Mouse (Mus musculus): ENCODE measurements at regions not wholly inside any gene's neighbourhood (a gene's known extent, or its start where the extent isn't known, plus 50 kb on each side); places are given as distances from the start of the nearest gene placed in this dataset.
"Not testable (repeated sequence)": the region's sequence is repeated elsewhere in the genome, so short reads cannot be mapped to it uniquely, and the experiment has no call there.

DNA sequence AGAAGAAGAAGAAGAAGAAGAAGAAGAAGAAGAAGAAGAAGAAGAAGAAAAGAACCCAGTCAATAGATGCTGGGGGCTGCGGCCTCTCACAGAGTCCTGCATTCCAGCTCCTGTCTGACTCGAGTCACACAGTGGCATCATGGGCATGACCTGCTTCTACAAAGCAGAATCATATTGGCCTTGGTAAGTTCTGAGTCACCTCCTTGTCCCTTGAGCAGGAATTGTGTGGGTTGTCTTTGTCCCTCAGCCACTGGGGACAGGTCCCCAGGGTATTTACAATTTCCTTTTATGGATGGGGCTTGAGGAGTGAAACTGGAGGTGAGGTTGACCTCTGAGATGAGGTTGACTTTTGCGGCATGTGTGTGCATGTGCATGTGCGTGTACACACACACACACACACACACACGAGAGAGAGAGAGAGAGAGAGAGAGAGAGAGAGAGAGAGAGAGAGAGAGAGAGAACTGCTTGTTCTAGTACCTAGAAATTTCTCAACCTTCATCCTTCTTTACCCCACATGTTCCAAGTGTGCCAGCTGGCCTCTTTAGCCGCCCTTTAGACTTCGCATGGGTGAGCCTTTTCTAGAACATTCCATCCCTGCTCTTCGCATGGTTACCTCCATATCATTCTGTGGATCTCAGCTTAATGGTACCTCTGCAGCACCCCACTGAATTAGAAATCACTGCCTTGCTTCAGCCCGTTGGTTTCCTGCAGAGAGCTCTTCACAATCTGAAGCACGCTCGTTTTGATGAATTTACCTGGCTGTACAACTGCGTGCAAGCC, 283.2 kb downstream of the 4933412E24Rik start:
- no peak for DNase-seq (ENCODE audit: low spot score)

DNA sequence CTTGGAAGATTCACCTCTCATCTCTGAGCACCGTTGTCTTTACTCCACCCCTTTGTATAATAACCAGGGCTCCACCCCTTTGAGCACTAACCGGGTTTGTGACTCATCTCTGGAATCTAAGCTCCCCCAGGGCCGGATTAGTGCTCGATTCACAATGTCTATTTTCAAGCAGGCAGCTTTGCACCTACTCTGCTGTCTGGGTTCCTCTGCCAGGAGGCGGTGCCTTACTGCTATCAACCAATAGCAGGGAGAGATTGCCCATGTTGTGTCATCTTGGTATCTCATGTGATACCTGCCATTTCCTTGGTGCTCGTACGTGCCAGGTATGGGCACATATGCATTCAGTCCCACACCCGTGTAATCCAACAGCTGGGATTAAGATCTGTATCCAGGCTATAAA, 285.3 kb downstream of the 4933412E24Rik start:
- no peak for DNase-seq (ENCODE audit: low spot score)

GRCm38 (mm10) chr15:59728817-59729560, 287.4 kb downstream of the 4933412E24Rik start:
- DNase-seq (ENCODE audit: low spot score): no peak

GRCm38 (mm10) chr15:59728131-59728601, 288.2 kb downstream of the 4933412E24Rik start:
- no peak for DNase-seq (ENCODE audit: low spot score)

- DNase-seq (ENCODE audit: low spot score): no peak
These were observed 290.5 kb downstream of the 4933412E24Rik start for GRCm38 (mm10) chr15:59725881-59726280.

DNA sequence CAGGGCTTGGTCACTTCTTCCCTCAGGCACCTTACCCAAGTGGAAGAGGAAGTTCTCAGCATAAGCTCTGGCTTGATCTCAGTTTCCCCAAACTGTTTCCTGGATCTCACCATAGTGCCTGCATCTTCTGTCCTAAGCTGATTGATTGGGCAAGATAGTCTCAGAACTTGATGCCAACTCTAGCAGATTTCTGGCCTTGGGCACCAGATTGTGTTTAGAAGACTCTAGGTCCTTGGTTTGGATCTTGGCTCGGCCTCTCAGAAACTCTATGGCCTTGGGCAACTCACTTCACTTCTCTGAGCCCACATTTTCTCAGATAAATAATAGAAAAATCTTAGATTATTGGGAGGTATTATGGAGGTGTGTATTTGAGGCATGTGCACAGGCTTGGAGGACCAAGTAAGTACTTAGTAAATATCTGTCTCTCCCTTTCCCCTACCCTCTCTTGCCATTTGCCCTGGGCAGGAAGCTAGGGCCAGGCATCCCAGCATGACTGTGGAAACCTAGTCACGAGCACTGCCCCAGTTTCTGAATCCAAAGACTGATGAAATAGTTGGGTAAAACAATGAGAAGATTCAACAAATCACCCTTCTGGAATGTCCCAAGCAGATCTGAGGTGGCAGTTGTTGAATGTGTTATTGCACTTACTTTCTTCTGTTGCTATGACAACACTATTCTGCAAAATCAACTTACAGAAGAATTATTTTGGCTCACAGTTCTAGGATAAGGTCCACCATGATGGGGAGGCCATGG, 293.6 kb downstream of the 4933412E24Rik start:
- no peak for DNase-seq (ENCODE audit: low spot score)

DNA sequence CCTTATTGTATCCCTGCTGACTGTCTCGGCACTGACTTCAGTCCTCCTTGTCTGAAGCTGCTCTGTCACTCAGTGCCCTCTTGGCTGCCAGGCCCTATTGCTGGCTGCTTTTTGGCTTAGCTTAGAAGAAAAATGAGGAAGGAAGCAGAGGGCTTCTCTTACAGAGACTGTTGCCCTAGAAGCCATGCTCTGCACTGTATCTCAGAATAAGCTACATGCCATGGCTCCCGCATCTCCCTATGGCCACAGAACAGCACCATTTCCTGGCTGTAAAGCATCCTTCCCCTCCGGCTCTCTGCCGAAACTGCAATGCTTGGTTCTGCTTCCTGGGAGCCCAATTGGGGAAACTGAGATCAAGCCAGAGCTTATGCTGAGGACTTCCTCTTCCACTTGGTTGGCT, 295.0 kb downstream of the 4933412E24Rik start:
- no peak for DNase-seq (ENCODE audit: low spot score)

GRCm38 (mm10) chr15:59721018-59721417, 295.4 kb downstream of the 4933412E24Rik start:
- no peak for DNase-seq (ENCODE audit: low spot score)

- no peak for DNase-seq (ENCODE audit: low spot score)
These were observed 296.3 kb downstream of the 4933412E24Rik start for GRCm38 (mm10) chr15:59720149-59720548.

DNA sequence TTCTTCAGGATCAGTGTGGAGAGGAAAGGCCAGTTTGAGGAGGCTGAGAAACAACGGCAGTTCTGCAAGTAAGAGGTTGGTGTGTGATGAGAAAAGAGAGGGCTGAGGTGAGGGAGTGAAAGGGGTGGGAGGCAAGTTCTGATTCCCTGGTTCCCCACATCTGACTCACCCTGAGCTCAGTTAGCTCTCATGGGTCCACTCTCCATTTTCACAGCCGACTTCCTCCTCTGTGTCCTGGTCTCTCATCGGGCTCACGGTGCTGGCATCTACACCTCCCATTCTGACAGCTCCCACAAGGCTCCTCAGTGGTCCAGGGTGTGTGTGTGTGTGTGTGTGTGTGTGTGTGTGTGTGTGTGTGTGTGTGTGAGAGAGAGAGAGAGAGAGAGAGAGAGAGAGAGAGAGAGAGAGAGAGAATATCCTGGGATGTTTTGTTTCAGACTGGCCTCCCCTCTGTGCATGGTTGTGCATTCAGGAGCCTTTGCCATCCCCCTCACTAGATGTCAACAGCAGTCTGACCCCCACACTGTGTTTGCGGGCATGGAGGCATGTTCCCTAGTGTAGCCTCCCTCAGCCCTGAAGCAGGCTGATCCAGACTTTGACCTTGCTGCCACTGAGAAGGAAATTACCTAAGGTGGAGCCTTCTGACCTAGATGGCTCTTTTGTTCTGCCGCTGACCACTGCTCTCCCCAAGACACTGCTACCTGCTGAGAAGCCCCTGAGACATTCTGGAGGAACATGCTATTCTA, 296.9 kb downstream of the 4933412E24Rik start:
- DNase-seq (ENCODE audit: low spot score): not testable (repeated sequence)

DNA sequence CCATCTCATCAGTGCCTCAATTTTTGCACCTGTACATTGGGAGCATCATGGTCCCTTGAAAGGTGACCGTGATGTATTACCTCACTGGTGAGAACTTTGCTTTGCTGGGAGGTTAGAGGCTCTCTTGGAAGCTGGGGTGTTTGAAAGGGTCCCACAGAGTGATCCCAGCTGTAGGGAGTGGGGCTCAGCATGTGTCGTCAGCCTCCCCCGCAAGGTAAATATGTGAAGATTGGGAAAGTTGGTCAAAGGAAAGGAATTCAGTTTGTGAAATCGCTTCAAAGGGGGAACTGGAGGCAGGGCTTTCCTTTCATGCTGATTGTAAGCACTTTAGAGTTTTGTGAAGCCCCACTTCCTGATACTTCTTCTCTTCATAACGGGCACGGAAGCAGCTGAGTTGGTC, 299.5 kb downstream of the 4933412E24Rik start:
- DNase-seq (ENCODE audit: low spot score): no peak

DNA sequence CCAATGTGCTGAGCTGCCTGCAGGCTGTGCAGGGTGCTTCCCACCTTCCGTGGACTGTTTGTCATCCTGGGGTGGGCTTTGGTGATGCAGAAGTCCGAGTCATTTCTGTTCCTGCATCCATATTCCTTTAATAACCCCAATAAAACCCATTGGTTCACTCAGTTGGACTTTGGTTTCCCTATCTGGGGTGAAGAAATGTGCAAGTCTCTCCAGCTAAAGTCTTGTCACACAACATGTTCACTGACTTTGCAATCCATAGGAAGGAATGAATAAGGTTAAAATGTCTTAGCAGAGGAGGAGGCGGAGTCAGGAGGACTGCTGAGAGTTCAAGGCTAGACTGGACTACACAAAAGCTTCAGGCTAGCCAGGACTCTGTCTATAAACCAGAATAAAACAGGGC, 300.5 kb downstream of the 4933412E24Rik start:
- no peak for DNase-seq (ENCODE audit: low spot score)

- DNase-seq (ENCODE audit: low spot score): no peak
These were observed 302.3 kb downstream of the 4933412E24Rik start for GRCm38 (mm10) chr15:59713965-59714739.

DNA sequence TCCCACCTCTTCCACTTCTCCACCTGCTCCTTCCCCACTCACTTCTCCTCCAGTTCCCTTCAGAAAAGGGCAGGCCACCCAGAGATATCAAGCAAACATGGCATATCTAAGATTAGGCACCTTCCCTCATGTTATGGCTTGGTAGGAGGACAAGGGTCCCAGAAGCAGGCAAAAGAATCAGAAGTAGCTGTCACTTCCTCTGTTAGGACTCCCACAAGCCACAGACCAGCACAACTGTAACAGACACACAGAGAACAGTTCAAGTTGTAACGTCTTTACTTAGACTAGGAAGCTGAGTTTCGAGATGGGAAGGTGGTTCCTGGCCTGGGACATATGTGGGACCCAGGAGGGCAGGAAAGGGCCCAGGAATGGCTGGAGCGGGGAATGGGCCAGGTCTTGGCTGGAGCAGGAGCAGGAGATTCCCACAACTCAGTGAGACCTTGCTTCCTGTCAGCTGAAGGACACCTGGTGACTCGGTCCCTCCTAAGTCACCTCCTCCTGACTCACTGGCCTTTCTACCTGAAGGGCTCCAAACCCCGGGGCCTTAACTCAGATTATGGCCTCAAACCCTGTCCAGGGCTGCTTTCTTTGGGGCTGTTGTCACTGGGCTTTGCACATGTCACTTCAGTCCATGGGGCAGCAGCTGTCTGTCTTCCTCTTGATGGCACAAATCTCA, 304.2 kb downstream of the 4933412E24Rik start:
- no peak for DNase-seq (ENCODE audit: low spot score)

DNA sequence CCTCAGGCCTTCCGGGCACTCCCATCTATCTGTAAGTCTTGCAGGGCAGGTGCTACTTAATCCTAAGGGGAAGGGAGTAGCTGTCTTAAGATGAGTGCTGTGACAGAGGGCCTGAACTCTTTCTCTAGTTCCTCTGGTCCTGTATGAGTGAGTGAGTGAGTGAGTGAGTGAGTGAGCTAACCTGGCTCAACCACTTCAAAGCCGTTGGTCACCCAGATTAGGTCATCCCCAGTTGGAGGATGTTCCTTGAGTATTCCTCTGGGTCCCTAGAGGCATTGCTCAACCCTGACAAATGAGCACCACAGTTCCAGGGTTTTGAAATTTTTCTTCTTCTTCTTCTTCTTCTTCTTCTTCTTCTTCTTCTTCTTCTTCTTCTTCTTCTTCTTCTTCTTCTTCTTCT, 306.5 kb downstream of the 4933412E24Rik start:
- DNase-seq (ENCODE audit: low spot score): no peak

DNA sequence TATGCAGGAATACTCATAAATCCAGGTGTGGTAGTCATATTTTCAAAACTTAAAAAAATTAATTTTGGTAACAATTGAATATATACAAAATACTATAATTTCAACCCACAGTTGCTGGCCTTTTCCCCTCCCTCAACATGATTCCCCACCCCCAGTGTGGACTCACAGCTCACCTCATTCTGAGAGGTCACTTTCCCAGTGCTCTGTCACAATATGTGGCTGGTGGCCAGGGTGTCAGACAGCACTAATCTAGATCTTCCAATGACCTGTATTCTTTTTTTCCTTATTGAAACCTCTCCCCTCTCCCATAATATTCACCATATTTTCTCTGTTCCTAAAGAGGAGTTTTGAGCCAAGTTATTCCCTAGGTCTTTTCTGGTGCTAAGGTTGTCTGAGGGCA, 308.0 kb downstream of the 4933412E24Rik start:
- no peak for DNase-seq (ENCODE audit: low spot score)

DNA sequence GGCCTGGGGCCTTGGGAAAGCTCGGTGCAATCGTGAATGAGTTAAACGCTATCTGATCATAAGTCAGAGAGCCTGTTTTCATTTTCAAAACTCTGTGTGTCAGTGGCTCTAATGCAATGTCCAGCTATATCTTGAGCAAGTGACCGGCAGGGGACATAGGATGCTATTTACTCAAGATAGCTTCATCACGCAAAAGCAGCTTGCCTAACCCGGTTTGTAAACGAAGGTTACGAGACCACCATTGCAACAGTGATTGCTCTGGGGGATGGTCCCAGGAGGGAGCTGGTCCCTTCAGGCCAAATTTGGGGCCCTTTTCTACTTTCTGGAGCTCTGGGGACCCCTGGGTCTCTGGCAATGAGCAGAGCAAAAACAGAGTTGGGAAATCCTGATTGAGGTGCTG, 309.3 kb downstream of the 4933412E24Rik start:
- no peak for DNase-seq (ENCODE audit: low spot score)
